Mouse (Mus musculus): ENCODE measurements around the gene Tifab.
A peak's percentile ranks its signal among the peaks of the same experiment; 100 is the strongest.

Tifab gene

GRCm38 (mm10) chr13:56142382-56143150 is 36.1 kb downstream of the Tifab start:
- DNase-seq (ENCODE audit: low read depth in 2 of 2, low spot score in 2 of 2), result no peak

- DNase-seq (ENCODE audit: low read depth in 2 of 2, low spot score in 2 of 2), result no peak
These were observed 39.4 kb downstream of the Tifab start for GRCm38 (mm10) chr13:56139167-56139751.

DNA sequence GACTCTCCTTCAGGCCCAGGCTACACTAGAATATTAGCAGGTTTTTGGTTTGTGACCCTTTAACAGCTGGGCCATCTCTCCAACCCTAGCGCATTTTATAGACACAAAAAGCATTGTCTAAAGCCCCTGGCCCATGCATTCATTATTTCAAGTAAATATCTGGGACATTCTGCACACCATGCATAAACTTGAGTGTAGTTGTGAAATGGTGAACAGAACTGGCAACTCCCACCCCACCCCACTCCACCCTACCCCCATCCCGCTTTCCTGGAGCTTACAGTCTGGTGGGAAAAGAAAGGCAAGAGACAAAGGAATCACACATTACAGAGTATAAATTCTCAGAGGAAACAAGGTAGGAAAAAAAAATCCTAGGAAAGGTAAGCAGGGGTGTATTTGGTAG is 42.5 kb downstream of the Tifab start, which contains the start of gene H2afy:
TSS of gene H2afy (minus strand) at position 162 of the 400 bp plus-strand sequence.
- DNase-seq (ENCODE audit: low read depth in 2 of 2, low spot score in 2 of 2), result no peak

- peak; percentile 47 to 56 for DNase-seq (ENCODE audit: low read depth in 2 of 2, low spot score in 2 of 2)
These were observed 43.2 kb downstream of the Tifab start for GRCm38 (mm10) chr13:56135231-56136052.

DNA sequence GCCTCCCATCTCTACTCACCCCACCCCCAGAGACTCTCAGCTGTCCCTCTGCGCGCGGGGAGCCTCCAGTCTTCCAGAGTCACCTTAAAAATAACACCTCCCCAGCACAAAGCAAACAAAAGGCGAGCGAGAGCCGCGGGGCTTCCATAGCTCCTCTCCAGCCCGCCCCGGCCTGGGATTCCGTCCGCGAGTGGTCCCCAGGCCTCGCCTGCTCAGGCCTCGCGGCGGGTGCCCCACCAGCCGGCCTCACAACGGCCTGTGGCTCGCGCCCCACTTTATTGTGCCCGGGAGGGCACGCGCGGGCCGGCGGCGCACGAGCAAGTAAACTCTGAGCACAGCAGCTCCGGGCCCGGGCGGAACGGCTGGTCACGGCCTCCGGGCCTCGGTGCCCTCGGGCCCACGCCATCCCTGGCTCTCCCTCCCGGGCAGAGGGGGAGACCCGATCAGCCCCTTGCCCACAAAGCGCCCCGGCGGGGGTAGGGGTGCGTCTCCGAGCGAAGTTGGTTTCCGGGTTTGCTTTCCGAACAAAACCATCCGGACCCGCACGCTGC is 44.0 kb downstream of the Tifab start:
- DNase-seq (ENCODE audit: low read depth in 2 of 2, low spot score in 2 of 2), result peak; percentile 27 to 43

GRCm38 (mm10) chr13:56134031-56134430 is 44.7 kb downstream of the Tifab start:
- DNase-seq (ENCODE audit: low read depth in 2 of 2, low spot score in 2 of 2), result peak in 1 of 2 experiments; percentile 8

- DNase-seq (ENCODE audit: low read depth in 2 of 2, low spot score in 2 of 2), result no peak
These were observed 45.7 kb downstream of the Tifab start for GRCm38 (mm10) chr13:56132941-56133340.

DNA sequence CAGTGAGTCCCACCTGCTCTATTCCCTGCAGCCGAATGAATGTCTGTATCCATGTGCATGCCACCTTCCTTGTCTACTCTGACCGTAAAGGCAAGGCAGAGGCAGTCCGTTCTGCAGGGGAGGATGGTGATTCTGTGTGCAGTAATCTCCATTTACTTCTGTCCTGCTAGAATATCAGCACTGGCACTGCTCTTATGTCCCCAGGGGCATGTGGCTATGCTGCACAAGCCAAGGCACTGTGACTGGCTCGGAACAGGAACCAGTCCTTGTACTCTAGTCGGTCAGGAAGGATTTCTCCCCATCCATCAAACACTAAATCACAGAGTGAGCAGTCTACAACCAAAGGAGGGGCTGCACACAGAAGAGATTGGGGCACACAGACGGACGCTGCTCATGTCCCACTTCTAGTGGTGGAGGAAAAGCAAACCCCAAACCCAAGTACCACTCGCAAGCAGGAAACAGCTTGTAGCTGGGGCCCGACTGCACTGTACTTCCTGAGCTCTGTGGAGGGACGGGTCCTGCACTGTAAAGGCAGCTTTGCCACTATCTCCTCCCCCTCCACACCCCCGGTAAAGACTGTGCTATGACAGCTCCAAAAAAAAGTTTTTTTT is 46.3 kb downstream of the Tifab start:
- DNase-seq (ENCODE audit: low read depth in 2 of 2, low spot score in 2 of 2), result peak; percentile 15 to 34

GRCm38 (mm10) chr13:56130544-56130943 is 48.1 kb downstream of the Tifab start:
- no peak for DNase-seq (ENCODE audit: low read depth in 2 of 2, low spot score in 2 of 2)

GRCm38 (mm10) chr13:56129578-56129977 is 49.1 kb downstream of the Tifab start:
- no peak for DNase-seq (ENCODE audit: low read depth in 2 of 2, low spot score in 2 of 2)

DNA sequence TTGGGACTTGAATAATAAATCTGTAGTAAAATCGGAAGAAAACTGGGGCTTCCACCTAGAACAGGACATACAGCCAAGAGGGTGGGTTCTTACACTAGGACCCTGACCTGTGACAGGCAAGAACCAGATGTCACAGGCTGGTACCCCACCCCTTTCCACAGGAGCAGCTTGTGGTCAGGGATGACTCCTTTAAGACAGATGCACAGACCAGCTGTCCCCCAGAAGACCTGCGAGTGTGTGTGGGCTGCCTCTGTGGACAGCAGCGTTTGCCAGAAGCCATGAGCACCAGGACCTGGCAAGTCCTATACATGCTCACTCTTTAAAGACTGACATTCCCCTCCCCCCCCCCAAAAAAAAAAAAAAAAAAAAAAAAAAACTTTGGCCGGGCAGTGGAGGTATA is 49.7 kb downstream of the Tifab start:
- no peak for DNase-seq (ENCODE audit: low read depth in 2 of 2, low spot score in 2 of 2)

GRCm38 (mm10) chr13:56125632-56126031 is 53.1 kb downstream of the Tifab start:
- DNase-seq (ENCODE audit: low read depth in 2 of 2, low spot score in 2 of 2), result no peak
